Mouse (Mus musculus) small intestine, adult 2 months (tissue): ENCODE measurements at regions not wholly inside any gene's neighbourhood (a gene's known extent, or its start where the extent isn't known, plus 50 kb on each side); places are given as distances from the start of the nearest gene placed in this dataset.

Source experiments
- H3K27ac ChIP-seq: fragments of 200-500 bp; 2 replicates; pipeline ENCODE4 v1.5.1; 2012; ENCODE audit warnings: low read depth, low read length, control low read depth, inconsistent platforms; ENCODE audit not compliant: insufficient read depth
- H3K27me3 ChIP-seq: fragments of 200-500 bp; 2 replicates; pipeline ENCODE4 v1.6.1; 2012; ENCODE audit warnings: mild to moderate bottlenecking, moderate library complexity, low read length, inconsistent platforms; ENCODE audit not compliant: control insufficient read depth, insufficient read depth
- H3K36me3 ChIP-seq: fragments of 200-500 bp; 2 replicates; pipeline ENCODE4 v1.6.1; 2012; ENCODE audit warnings: mild to moderate bottlenecking, low read length, control low read depth, inconsistent platforms; ENCODE audit not compliant: control insufficient read depth, insufficient read depth
- H3K4me1 ChIP-seq: fragments of 200-500 bp; 2 replicates; pipeline ENCODE4 v1.6.1; 2012; ENCODE audit warnings: low read length, inconsistent platforms, mixed read lengths; ENCODE audit not compliant: control insufficient read depth, insufficient read depth, insufficient read length
- H3K4me3 ChIP-seq: fragments of 200-500 bp; 2 replicates; pipeline ENCODE4 v1.5.1; 2012; ENCODE audit warnings: low read depth, mild to moderate bottlenecking, control low read depth, inconsistent platforms, low read length, moderate library complexity
- CTCF ChIP-seq: fragments of 200-500 bp; IDR thresholded peaks from 2 replicates; pipeline ENCODE4 v1.5.1; 2012; ENCODE audit warnings: low read depth, mild to moderate bottlenecking, control low read depth, inconsistent platforms, low read length, moderate library complexity, mixed read lengths; ENCODE audit not compliant: insufficient replicate concordance, insufficient read length; ENCODE audit errors: extremely low read depth
- POLR2A ChIP-seq: fragments of 200-500 bp; IDR thresholded peaks from 2 replicates; pipeline ENCODE4 v1.6.1; 2012; ENCODE audit warnings: low read depth, mild to moderate bottlenecking, control low read depth, inconsistent platforms, low read length, moderate library complexity
- WGBS: fragments of 180-500 bp; shearing (Covaris S2); methylation state at CpG from one replicate; pipeline ENCODE4 v1.1.7; 2018; 5-methylcytosine and 5-hydroxymethylcytosine counted together

DNA sequence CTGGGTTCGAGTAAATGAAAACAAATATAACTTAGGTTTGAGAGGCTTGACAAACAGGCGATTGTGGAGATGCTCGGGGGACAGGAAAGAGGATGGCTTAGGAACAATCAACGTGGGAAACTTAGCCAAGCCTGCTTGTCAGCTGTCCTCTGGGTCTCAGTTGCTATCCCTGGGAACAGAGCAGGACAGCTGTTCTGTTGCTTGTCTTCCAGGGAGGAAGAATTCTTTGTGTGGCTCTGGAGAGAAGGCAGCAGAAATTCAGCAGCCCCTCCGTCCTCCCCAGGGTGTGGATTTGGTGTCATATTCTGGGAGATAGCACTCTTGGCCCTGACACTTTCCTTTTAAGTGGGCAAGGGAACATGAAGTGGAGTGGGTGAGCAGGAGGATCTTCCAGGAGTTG, 98.1 kb upstream of the Foxd3 start:
- WGBS = 37% methylated on average over 5 of the region's 5 CpGs
- no peaks in the 10 kb centered on the region for H3K4me1 ChIP-seq
- H3K27ac ChIP-seq = no peak overlapping the region
- no peaks in the 10 kb centered on the region for H3K36me3 ChIP-seq
- TF ChIP-seq POLR2A (no peak), CTCF (no peak)
- no peak overlapping the region for H3K4me3 ChIP-seq
- no peaks in the 10 kb centered on the region for H3K27me3 ChIP-seq

DNA sequence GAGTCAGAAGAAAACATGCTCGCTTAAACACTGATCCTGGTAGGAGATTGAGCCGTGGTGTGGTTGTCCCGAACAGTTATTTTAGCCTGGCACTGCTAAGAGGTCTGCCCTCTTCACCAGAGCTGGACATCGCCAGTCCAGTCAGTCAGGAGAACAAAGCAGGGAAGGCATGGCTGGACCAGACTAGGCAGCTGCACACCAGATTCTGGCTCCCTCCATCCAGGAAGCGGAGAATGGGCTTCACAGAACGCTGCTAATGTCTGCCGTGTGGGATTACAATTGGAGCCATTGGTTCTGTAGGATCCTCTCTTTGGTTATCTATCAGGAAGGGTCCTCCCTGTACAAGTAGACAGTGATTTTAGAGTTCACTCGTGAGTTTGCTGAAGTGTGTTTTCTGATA, 95.5 kb upstream of the Foxd3 start:
- H3K4me3 ChIP-seq = no peak overlapping the region
- H3K4me1 ChIP-seq = no peaks in the 10 kb centered on the region
- H3K27me3 ChIP-seq = no peaks in the 10 kb centered on the region
- TF ChIP-seq POLR2A (no peak), CTCF (no peak)
- H3K36me3 ChIP-seq = no peaks in the 10 kb centered on the region
- no peak overlapping the region for H3K27ac ChIP-seq
- WGBS = 43% methylated on average over 8 of the region's 8 CpGs

DNA sequence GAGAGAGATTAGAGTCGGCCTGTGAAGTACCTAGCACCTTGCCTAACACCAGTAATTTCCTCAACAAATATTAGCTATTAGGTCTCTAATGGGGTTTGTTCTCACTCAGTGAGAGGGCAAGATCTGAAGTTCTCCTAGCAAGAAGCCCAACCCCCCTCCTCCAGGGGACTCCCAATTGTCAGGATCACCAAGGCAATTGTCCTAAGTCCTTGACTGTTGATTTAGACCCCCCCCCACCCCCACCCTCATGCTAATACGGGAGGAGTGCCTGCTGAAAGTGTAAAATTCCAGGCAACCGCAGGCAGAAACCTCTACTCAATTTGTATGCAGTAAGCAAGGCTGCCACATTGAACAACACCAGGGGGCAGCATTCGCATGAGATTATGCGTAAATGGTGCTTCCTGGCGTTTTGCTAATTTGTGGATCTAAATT, 94.6 kb upstream of the Foxd3 start:
- H3K27ac ChIP-seq = no peak overlapping the region
- WGBS = 19% methylated on average over 6 of the region's 6 CpGs
- TF ChIP-seq CTCF (no peak), POLR2A (no peak)
- H3K27me3 ChIP-seq = no peaks in the 10 kb centered on the region
- H3K4me1 ChIP-seq = no peaks in the 10 kb centered on the region
- H3K4me3 ChIP-seq = no peak overlapping the region
- H3K36me3 ChIP-seq = no peaks in the 10 kb centered on the region

DNA sequence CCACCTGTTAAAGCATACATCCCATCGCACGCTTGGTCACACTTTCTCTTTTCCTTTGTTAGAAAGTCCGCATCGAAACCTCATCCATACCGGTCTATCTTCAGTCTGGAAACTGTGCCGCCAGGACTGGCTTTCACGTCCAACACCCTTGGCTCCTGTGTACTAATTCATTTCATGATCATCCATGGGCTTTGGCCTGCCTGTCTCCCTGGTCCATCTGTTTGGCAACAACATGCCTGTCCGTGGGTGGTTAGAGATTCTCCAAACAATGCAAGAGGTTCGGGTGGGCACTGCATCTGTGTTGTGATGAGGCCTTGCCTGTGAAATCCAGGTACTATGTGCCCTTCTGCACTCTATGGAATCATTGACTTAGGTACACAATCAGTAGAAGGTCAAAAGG, 90.7 kb upstream of the Foxd3 start:
- TF ChIP-seq POLR2A (no peak), CTCF (no peak)
- H3K27ac ChIP-seq = no peak overlapping the region
- no peaks in the 10 kb centered on the region for H3K27me3 ChIP-seq
- no peaks in the 10 kb centered on the region for H3K4me1 ChIP-seq
- no peak overlapping the region for H3K4me3 ChIP-seq
- WGBS = 89% methylated on average over 9 of the region's 9 CpGs
- H3K36me3 ChIP-seq = no peaks in the 10 kb centered on the region

DNA sequence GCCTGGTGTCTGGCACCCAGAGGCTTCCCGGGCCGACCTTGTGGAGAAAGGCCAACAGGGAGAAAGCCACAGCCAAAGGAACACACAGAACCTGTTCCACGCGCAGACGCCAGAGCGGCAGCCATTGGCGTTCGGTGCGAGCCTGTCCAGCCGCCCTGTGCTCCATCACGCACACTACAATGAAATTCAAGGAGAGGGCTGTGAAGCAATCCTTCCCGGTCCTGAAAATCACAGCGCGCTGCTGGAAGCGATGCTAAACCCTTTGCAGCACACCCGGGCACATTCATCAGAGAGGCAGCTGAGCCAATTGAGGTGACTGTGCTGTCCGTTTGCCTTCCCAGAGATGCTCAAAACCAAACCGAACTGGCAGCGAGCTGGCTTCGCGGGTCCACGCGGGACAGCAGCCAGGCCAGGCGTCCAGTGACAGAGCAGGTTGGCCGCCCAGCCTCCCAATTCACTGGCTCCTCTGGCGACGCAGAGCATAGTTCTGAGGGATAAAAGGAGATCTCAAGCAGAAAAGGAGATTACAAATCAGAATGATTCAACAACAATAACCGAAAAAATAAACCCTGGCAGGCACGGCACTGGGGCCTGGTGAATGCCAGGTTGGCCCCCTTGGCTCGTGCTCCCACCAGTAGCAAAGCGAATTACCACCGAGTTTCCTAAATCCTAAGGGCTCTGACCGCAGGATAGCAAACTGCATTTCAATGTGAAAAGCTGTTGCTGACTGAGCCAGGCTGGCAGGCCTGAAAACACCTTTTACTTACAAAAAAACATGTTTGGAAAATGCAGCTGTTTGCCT, 83.1 kb upstream of the Foxd3 start:
- Histone ChIP-seq H3K36me3 (no peaks in the 10 kb centered on the region), H3K27ac (no peak overlapping the region), H3K4me1 (no peaks in the 10 kb centered on the region), H3K4me3 (no peak overlapping the region), H3K27me3 (0 out of 2 replicates have a peak, but pooled peaks cover 2% of the 10 kb centered on the region)
- TF ChIP-seq CTCF = no peak
- no peak for TF ChIP-seq POLR2A
- 10% methylated on average over 33 of the region's 33 CpGs for WGBS

DNA sequence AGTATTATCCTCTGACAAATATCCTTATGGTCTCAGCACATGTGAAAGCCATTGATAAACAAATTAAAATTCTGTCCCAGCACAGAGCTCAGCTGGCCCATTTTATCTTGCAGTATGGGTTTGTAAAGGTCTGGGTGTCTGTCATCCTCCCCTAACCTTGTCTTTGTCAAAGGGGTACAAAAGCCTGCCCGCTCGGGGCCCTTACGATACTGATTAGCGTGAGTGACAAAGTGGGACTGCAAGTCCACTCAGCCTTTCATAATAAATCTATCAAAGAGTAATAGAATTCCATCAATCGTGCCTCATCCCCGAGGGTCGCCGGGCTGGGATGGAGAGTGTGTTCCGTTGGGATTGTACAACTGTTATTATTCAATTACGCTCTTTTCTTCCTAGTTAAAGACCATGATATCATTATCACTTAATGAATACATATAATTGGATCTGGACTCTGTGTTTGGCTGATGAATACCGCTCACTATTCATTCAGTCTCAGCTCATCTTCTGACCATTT, 82.0 kb upstream of the Foxd3 start:
- TF ChIP-seq POLR2A (no peak), CTCF (no peak)
- H3K4me3 ChIP-seq = no peak overlapping the region
- no peak overlapping the region for H3K27ac ChIP-seq
- H3K4me1 ChIP-seq = no peaks in the 10 kb centered on the region
- H3K36me3 ChIP-seq = no peaks in the 10 kb centered on the region
- 66% methylated on average over 11 of the region's 11 CpGs for WGBS
- H3K27me3 ChIP-seq = 0 out of 2 replicates have a peak, but pooled peaks cover 2% of the 10 kb centered on the region

DNA sequence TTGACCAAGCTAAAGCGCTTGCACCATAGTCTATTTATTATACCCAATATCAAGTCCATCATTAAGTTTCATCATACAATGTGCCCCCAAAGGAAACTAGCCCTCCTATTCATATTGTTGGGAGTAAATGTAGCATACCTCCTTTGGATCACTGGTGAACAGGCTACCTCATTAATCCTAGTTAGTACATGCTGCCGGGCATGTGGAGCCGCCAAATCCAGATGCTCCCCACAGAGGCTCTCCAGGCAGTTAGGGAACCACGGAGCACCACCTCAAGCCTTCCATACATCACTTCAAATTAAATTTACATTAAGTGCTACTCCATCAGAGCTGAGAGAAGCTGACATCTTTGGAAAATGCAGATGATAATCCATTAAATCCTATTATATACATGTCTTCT, 81.1 kb upstream of the Foxd3 start:
- H3K4me3 ChIP-seq = no peak overlapping the region
- no peaks in the 10 kb centered on the region for H3K36me3 ChIP-seq
- 61% methylated on average over 4 of the region's 4 CpGs for WGBS
- no peaks in the 10 kb centered on the region for H3K4me1 ChIP-seq
- 0 out of 2 replicates have a peak, but pooled peaks cover 2% of the 10 kb centered on the region for H3K27me3 ChIP-seq
- no peak for TF ChIP-seq CTCF
- TF ChIP-seq POLR2A = no peak
- H3K27ac ChIP-seq = no peak overlapping the region
